Comparison of ENCODE assay signal across 16 mouse cellular contexts in genomic region chr3:25844686-25845462, GRCm38 (mm10).
DNase-seq lines count a peak whose midpoint lies in the region; ATAC-seq lines count a peak whose summit lies in the region.
"Had no signal": no experiment of that assay in that cellular context is flagged by ENCODE, and none has a peak within 500 bp of the region (broad histone marks: within the 10 kb centered on the region; RNA-seq: fewer than 3 reads in every experiment).

No protein-coding gene starts in this region.

- 0 out of 2 replicates have a peak, but pooled peaks have one; percentile 17 for ATAC-seq in megakaryocyte progenitor cell, adult 5-6 weeks (replicated peaks; ENCODE audit: poor library complexity)
- ATAC-seq: forebrain, embryonic 16.5 days; intestine, postnatal 0 days; liver, embryonic 12.5 days; Patski had no signal

- peak; percentile 76 for DNase-seq in heart, adult 11 months
- no peak for DNase-seq in heart, postnatal 4 days
- DNase-seq in left cerebral cortex, postnatal 4 days, result peak; percentile 50
- no peak for DNase-seq in left cerebral cortex, adult 18-20 months (ENCODE audit: low spot score in 2 of 2)
- DNase-seq in cerebellum, adult 9-10 months, result peak; percentile 11
- no peak for DNase-seq in embryo, embryonic 9.5 days (ENCODE audit: extremely low spot score)
- DNase-seq: adrenal gland, adult 8-10 months; gastrocnemius, postnatal 25 days; lung, adult 18-20 months; lung, postnatal 10 days; thymus, postnatal 14 days had no signal

- intact Hi-C loops in left cerebral cortex, postnatal 4 days (cut with DNase I), result no loop called here

Comparison
In these comparisons a context has a peak if more than half of its experiments do, and no peak if none do; other contexts are left out.
1. DNase-seq: peak in heart, adult 11 months (single experiment), left cerebral cortex, postnatal 4 days (single experiment) and cerebellum, adult 9-10 months (single experiment); none in heart, postnatal 4 days (single experiment), left cerebral cortex, adult 18-20 months (0 of 2) and embryo, embryonic 9.5 days (single experiment).